Mouse (Mus musculus): ENCODE data around the gene Aqp9. TPM values are rescaled to one million over a fixed set of nuclear protein-coding genes. Genes with fewer than 3 reads are reported as not detected.

Aqp9 gene
- total and polyA plus RNA-seq, 2 experiments, result 114 to 300 TPM

GRCm38 (mm10) chr9:71165510-71165909 lies 3.0 kb downstream of the Aqp9 start:
- no peak overlapping the region for H3K9ac ChIP-seq (ENCODE audit: low read depth, low read length)
- peak overlapping the region; percentile 87 for H3K27ac ChIP-seq (replicated peaks; ENCODE audit: insufficient read depth, low read depth, low read length)
- H3K27me3 ChIP-seq (ENCODE audit: control insufficient read depth, insufficient read depth, low read length), result no peaks in the 10 kb centered on the region
- WGBS, result 59% methylated on average over 2 of the region's 2 CpGs
- no peaks in the 10 kb centered on the region for H3K36me3 ChIP-seq (ENCODE audit: control insufficient read depth, insufficient read depth, low read length)
- H3K79me2 ChIP-seq (ENCODE audit: control insufficient read depth, insufficient read depth, low read length), result peaks cover 7% of the 10 kb centered on the region; the same call in 1 of the 2 replicates
- peaks cover 34% of the 10 kb centered on the region for H3K4me1 ChIP-seq (ENCODE audit: control insufficient read depth, insufficient read depth, low read length)
- peak; percentile 90 for DNase-seq (ENCODE audit: extremely low read depth, low read depth, low spot score)
- TF ChIP-seq CTCF (IDR thresholded peaks at IDR 0.05; ENCODE audit: low read depth, low read length) (no peak), POLR2A (IDR thresholded peaks at IDR 0.05; ENCODE audit: extremely low read depth, insufficient read depth, low read length) (no peak)
- H3K4me3 ChIP-seq (ENCODE audit: insufficient read depth, low read depth, low read length), result no peak overlapping the region

- peaks cover 3% of the 10 kb centered on the region; the same call in 1 of the 2 replicates for H3K36me3 ChIP-seq (ENCODE audit: control insufficient read depth, insufficient read depth, low read length)
- no peak for DNase-seq (ENCODE audit: extremely low read depth, low read depth, low spot score)
- TF ChIP-seq CTCF (IDR thresholded peaks at IDR 0.05; ENCODE audit: low read depth, low read length), result no peak
- H3K4me3 ChIP-seq (ENCODE audit: insufficient read depth, low read depth, low read length), result no peak overlapping the region
- peak overlapping the region; percentile 65 for H3K27ac ChIP-seq (replicated peaks; ENCODE audit: insufficient read depth, low read depth, low read length)
- no peaks in the 10 kb centered on the region for H3K27me3 ChIP-seq (ENCODE audit: control insufficient read depth, insufficient read depth, low read length)
- WGBS, result 62% methylated on average over 6 of the region's 6 CpGs
- peaks cover 34% of the 10 kb centered on the region for H3K4me1 ChIP-seq (ENCODE audit: control insufficient read depth, insufficient read depth, low read length)
- H3K9ac ChIP-seq (ENCODE audit: low read depth, low read length), result peak overlapping the region; percentile 37
- peaks cover 9% of the 10 kb centered on the region; the same call in 1 of the 2 replicates for H3K79me2 ChIP-seq (ENCODE audit: control insufficient read depth, insufficient read depth, low read length)
Measured at GRCm38 (mm10) chr9:71165061-71165460, 3.4 kb downstream of the Aqp9 start.

GRCm38 (mm10) chr9:71164353-71164752 lies 4.1 kb downstream of the Aqp9 start:
- no peak overlapping the region; the same call in 1 of the 2 replicates for H3K4me3 ChIP-seq (ENCODE audit: insufficient read depth, low read depth, low read length)
- H3K9ac ChIP-seq (ENCODE audit: low read depth, low read length), result peak overlapping the region; percentile 58

GRCm38 (mm10) chr9:71162858-71163740 lies 5.4 kb downstream of the Aqp9 start:
- TF ChIP-seq CTCF (IDR thresholded peaks at IDR 0.05; ENCODE audit: low read depth, low read length), result no peak
- TF ChIP-seq POLR2A (IDR thresholded peaks at IDR 0.05; ENCODE audit: extremely low read depth, insufficient read depth, low read length), result 0 out of 2 replicates have a peak, but pooled peaks have one; percentile 9
- WGBS, result 12% methylated on average over 12 of the region's 12 CpGs
- Histone ChIP-seq H3K27ac (replicated peaks; ENCODE audit: insufficient read depth, low read depth, low read length) (peak overlapping the region; percentile 99), H3K9ac (ENCODE audit: low read depth, low read length) (peak overlapping the region; percentile 80), H3K27me3 (ENCODE audit: control insufficient read depth, insufficient read depth, low read length) (no peaks in the 10 kb centered on the region), H3K4me1 (ENCODE audit: control insufficient read depth, insufficient read depth, low read length) (peaks cover 38% of the 10 kb centered on the region), H3K36me3 (ENCODE audit: control insufficient read depth, insufficient read depth, low read length) (peaks cover 5% of the 10 kb centered on the region; the same call in 1 of the 2 replicates), H3K4me3 (ENCODE audit: insufficient read depth, low read depth, low read length) (peak overlapping the region; percentile 59), H3K79me2 (ENCODE audit: control insufficient read depth, insufficient read depth, low read length) (peaks cover 7% of the 10 kb centered on the region; the same call in 1 of the 2 replicates)
- peak; percentile 94 for DNase-seq (ENCODE audit: extremely low read depth, low read depth, low spot score)

More at GRCm38 (mm10) chr9:71164353-71164752, 4.1 kb downstream of the Aqp9 start:
- Histone ChIP-seq H3K27me3 (ENCODE audit: control insufficient read depth, insufficient read depth, low read length) (no peaks in the 10 kb centered on the region), H3K4me1 (ENCODE audit: control insufficient read depth, insufficient read depth, low read length) (peaks cover 34% of the 10 kb centered on the region), H3K36me3 (ENCODE audit: control insufficient read depth, insufficient read depth, low read length) (peaks cover 5% of the 10 kb centered on the region; the same call in 1 of the 2 replicates), H3K27ac (replicated peaks; ENCODE audit: insufficient read depth, low read depth, low read length) (peak overlapping the region; percentile 65), H3K79me2 (ENCODE audit: control insufficient read depth, insufficient read depth, low read length) (peaks cover 9% of the 10 kb centered on the region; the same call in 1 of the 2 replicates)
- WGBS, result 30% methylated on average over 3 of the region's 3 CpGs
- TF ChIP-seq POLR2A (IDR thresholded peaks at IDR 0.05; ENCODE audit: extremely low read depth, insufficient read depth, low read length), result no peak
- no peak for TF ChIP-seq CTCF (IDR thresholded peaks at IDR 0.05; ENCODE audit: low read depth, low read length)
- no peak for DNase-seq (ENCODE audit: extremely low read depth, low read depth, low spot score)

- Histone ChIP-seq H3K27ac (replicated peaks; ENCODE audit: insufficient read depth, low read depth, low read length) (peak overlapping the region; percentile 92), H3K79me2 (ENCODE audit: control insufficient read depth, insufficient read depth, low read length) (peaks cover 7% of the 10 kb centered on the region; the same call in 1 of the 2 replicates), H3K36me3 (ENCODE audit: control insufficient read depth, insufficient read depth, low read length) (peaks cover 5% of the 10 kb centered on the region; the same call in 1 of the 2 replicates), H3K4me3 (ENCODE audit: insufficient read depth, low read depth, low read length) (peak overlapping the region; percentile 59), H3K4me1 (ENCODE audit: control insufficient read depth, insufficient read depth, low read length) (peaks cover 35% of the 10 kb centered on the region), H3K27me3 (ENCODE audit: control insufficient read depth, insufficient read depth, low read length) (no peaks in the 10 kb centered on the region), H3K9ac (ENCODE audit: low read depth, low read length) (peak overlapping the region; percentile 80)
- no peak for TF ChIP-seq POLR2A (IDR thresholded peaks at IDR 0.05; ENCODE audit: extremely low read depth, insufficient read depth, low read length)
- TF ChIP-seq CTCF (IDR thresholded peaks at IDR 0.05; ENCODE audit: low read depth, low read length), result no peak
- 24% methylated on average over 8 of the region's 8 CpGs for WGBS
- peak; percentile 66 for DNase-seq (ENCODE audit: extremely low read depth, low read depth, low spot score)
Measured at GRCm38 (mm10) chr9:71162131-71162857, 6.2 kb downstream of the Aqp9 start.
